1 mouse cellular context compared by ENCODE assay signal in genomic region chr11:103236431-103236830, GRCm38 (mm10).
TF ChIP-seq lines count a peak whose summit lies in the region.

No protein-coding gene starts in this region.

TF ChIP-seq in myocyte, 11 proteins besides CTCF, POLR2A, EP300 and RAD21 (continued from another document):
- TF ChIP-seq MYOD1 (IDR thresholded peaks at IDR 0.05; ENCODE audit: control insufficient read depth in 1 of 3, insufficient read length in 2 of 3, low read depth in 2 of 3), result peak in 2 of 3 experiments; percentile 42 to 71
- TF ChIP-seq CEBPB (IDR thresholded peaks at IDR 0.05; ENCODE audit: insufficient read depth, poor library complexity, severe bottlenecking), result no peak
- TF ChIP-seq TCF12 (IDR thresholded peaks at IDR 0.05; ENCODE audit: insufficient read depth, poor library complexity, severe bottlenecking), result no peak
- TF ChIP-seq MYOG (IDR thresholded peaks at IDR 0.05; ENCODE audit: control insufficient read depth in 1 of 3, insufficient read depth in 1 of 3, insufficient read length in 2 of 3, low read depth in 2 of 3), result peak in 1 of 3 experiments; percentile 69
